Mouse (Mus musculus) MEL (cell line): ENCODE data around the gene Cacna1s. TPM values are rescaled to one million over a fixed set of nuclear protein-coding genes. Genes with fewer than 3 reads are reported as not detected.

Experiments
- DNase-seq: peaks from one replicate; pipeline ENCODE4 v3.0.0; 2011; ENCODE audit warnings: low read depth, low spot score
- H3K27ac ChIP-seq: 2 replicates; pipeline ENCODE4 v1.5.1; 2012; ENCODE audit warnings: low read depth, mild to moderate bottlenecking, control low read depth, low read length, moderate library complexity; ENCODE audit not compliant: control insufficient read depth
- H3K27me3 ChIP-seq, 2 experiments: fragments of 150-350 bp in 1 of 2; sonication (generic) in 1 of 2; 2 replicates each; pipeline ENCODE4 v1.6.1; 2012; ENCODE audit warnings: low read length in 2 of 2, mild to moderate bottlenecking in 2 of 2, improper control_type of control experiment in 1 of 2, moderate library complexity in 1 of 2; ENCODE audit not compliant: insufficient read depth in 2 of 2, control insufficient read depth in 1 of 2
- H3K36me3 ChIP-seq, 2 experiments: 2 replicates each; pipeline ENCODE4 v1.6.1; 2012 to 2014; ENCODE audit warnings: low read length in 2 of 2, improper control_type of control experiment in 1 of 2, inconsistent platforms in 1 of 2, mild to moderate bottlenecking in 1 of 2; ENCODE audit not compliant: insufficient read depth in 2 of 2, control insufficient read depth in 1 of 2
- H3K4me1 ChIP-seq, 2 experiments: fragments of 150-350 bp in 1 of 2; sonication (generic) in 1 of 2; 2 replicates each; pipeline ENCODE4 v1.6.1; 2012; ENCODE audit warnings: low read length in 2 of 2, improper control_type of control experiment in 1 of 2, mild to moderate bottlenecking in 1 of 2; ENCODE audit not compliant: insufficient read depth in 2 of 2, control insufficient read depth in 1 of 2
- H3K4me3 ChIP-seq, 2 experiments: fragments of 150-350 bp in 1 of 2; sonication (generic) in 1 of 2; 2 replicates each; pipeline ENCODE4 v1.5.1; 2012; ENCODE audit warnings: low read depth in 2 of 2, low read length in 2 of 2, mild to moderate bottlenecking in 2 of 2, moderate library complexity in 2 of 2, control low read depth in 1 of 2, improper control_type of control experiment in 1 of 2; ENCODE audit not compliant: control insufficient read depth in 1 of 2, insufficient read depth in 1 of 2
- H3K79me2 ChIP-seq: 2 replicates; pipeline ENCODE4 v1.6.1; 2012; ENCODE audit warnings: mild to moderate bottlenecking, low read length, moderate library complexity; ENCODE audit not compliant: control insufficient read depth, poor library complexity, insufficient read depth
- H3K9ac ChIP-seq: 2 replicates; pipeline ENCODE4 v1.6.1; 2012; ENCODE audit warnings: low read depth, mild to moderate bottlenecking, control low read depth, low read length, moderate library complexity; ENCODE audit not compliant: control insufficient read depth, poor library complexity, severe bottlenecking
- H3K9me3 ChIP-seq: fragments of 150-350 bp; sonication (generic); replicated peaks from 2 replicates; pipeline ENCODE4 v1.6.1; 2012; ENCODE audit warnings: mild to moderate bottlenecking, low read length, improper control_type of control experiment, moderate library complexity; ENCODE audit not compliant: insufficient read depth
- CHD2 ChIP-seq: IDR thresholded peaks from 2 replicates; pipeline ENCODE4 v1.6.1; 2011; ENCODE audit warnings: low read length, improper control_type of control experiment
- CTCF ChIP-seq, 3 experiments: IDR thresholded peaks in 2 of 3; conservative IDR thresholded peaks in 1 of 3; 2 replicates each; pipeline ENCODE4 v1.5.1; 2011 to 2012; ENCODE audit warnings: low read length in 3 of 3, low read depth in 2 of 3, mild to moderate bottlenecking in 2 of 3, improper control_type of control experiment in 1 of 3, inconsistent platforms in 1 of 3, mixed read lengths in 1 of 3, moderate library complexity in 1 of 3; ENCODE audit not compliant: control insufficient read depth in 1 of 3, insufficient read depth in 1 of 3, poor library complexity in 1 of 3, severe bottlenecking in 1 of 3
- ELF1 ChIP-seq: IDR thresholded peaks from 2 replicates; pipeline ENCODE4 v1.6.1; 2014; ENCODE audit warnings: low read depth, mild to moderate bottlenecking, inconsistent platforms, low read length, improper control_type of control experiment, moderate library complexity
- EP300 ChIP-seq, 2 experiments: IDR thresholded peaks; 2 replicates each; pipeline ENCODE4 v1.6.1; 2011; ENCODE audit warnings: improper control_type of control experiment in 2 of 2, low read length in 2 of 2, low read depth in 1 of 2, mild to moderate bottlenecking in 1 of 2
- ETS1 ChIP-seq: IDR thresholded peaks from 2 replicates; pipeline ENCODE4 v1.6.1; 2012; ENCODE audit warnings: low read depth, mild to moderate bottlenecking, inconsistent platforms, low read length, improper control_type of control experiment, moderate library complexity
- HCFC1 ChIP-seq: IDR thresholded peaks from 2 replicates; pipeline ENCODE4 v1.6.1; 2012; ENCODE audit warnings: low read depth, mild to moderate bottlenecking, inconsistent platforms, low read length, improper control_type of control experiment, moderate library complexity
- KAT2A ChIP-seq: conservative IDR thresholded peaks from 2 replicates; pipeline ENCODE4 v1.6.1; 2012; ENCODE audit warnings: low read depth, low read length, improper control_type of control experiment, inconsistent platforms
- MAFK ChIP-seq: IDR thresholded peaks from 2 replicates; pipeline ENCODE4 v1.6.1; 2011; ENCODE audit warnings: low read depth, mild to moderate bottlenecking, low read length, improper control_type of control experiment, borderline replicate concordance
- MAX ChIP-seq: IDR thresholded peaks from 2 replicates; pipeline ENCODE4 v1.6.1; 2011; ENCODE audit warnings: low read length, improper control_type of control experiment
- MAZ ChIP-seq: IDR thresholded peaks from 2 replicates; pipeline ENCODE4 v1.6.1; 2012; ENCODE audit warnings: low read depth, mild to moderate bottlenecking, inconsistent platforms, low read length, improper control_type of control experiment
- MXI1 ChIP-seq: IDR thresholded peaks from 2 replicates; pipeline ENCODE4 v1.6.1; 2011; ENCODE audit warnings: mild to moderate bottlenecking, low read depth, low read length, improper control_type of control experiment
- MYC ChIP-seq: IDR thresholded peaks from 2 replicates; pipeline ENCODE4 v1.6.1; 2011; ENCODE audit warnings: low read depth, mild to moderate bottlenecking, low read length, improper control_type of control experiment, moderate library complexity
- NRF1 ChIP-seq: IDR thresholded peaks from 2 replicates; pipeline ENCODE4 v1.6.1; 2014; ENCODE audit warnings: low read depth, mild to moderate bottlenecking, inconsistent platforms, low read length, improper control_type of control experiment, moderate library complexity; ENCODE audit not compliant: poor library complexity, insufficient read depth, severe bottlenecking
- POLR2A ChIP-seq, 2 experiments: IDR thresholded peaks; 2 replicates each; pipeline ENCODE4 v1.6.1; 2011 to 2012; ENCODE audit warnings: low read length in 2 of 2, mild to moderate bottlenecking in 2 of 2, control low read depth in 1 of 2, improper control_type of control experiment in 1 of 2, low read depth in 1 of 2, moderate library complexity in 1 of 2; ENCODE audit not compliant: control insufficient read depth in 1 of 2, insufficient read depth in 1 of 2, poor library complexity in 1 of 2
- POLR2AphosphoS2 ChIP-seq: IDR thresholded peaks from 2 replicates; pipeline ENCODE4 v1.6.1; 2011; ENCODE audit warnings: low read length, improper control_type of control experiment
- RAD21 ChIP-seq: IDR thresholded peaks from 2 replicates; pipeline ENCODE4 v1.6.1; 2011; ENCODE audit warnings: mild to moderate bottlenecking, low read depth, low read length, improper control_type of control experiment
- SMC3 ChIP-seq: IDR thresholded peaks from 2 replicates; pipeline ENCODE4 v1.6.1; 2011; ENCODE audit warnings: low read depth, low read length, improper control_type of control experiment
- TBP ChIP-seq: IDR thresholded peaks from 2 replicates; pipeline ENCODE4 v1.8.0; 2011; ENCODE audit warnings: low read depth, low read length, improper control_type of control experiment
- USF1 ChIP-seq: IDR thresholded peaks from 2 replicates; pipeline ENCODE4 v1.6.1; 2014; ENCODE audit warnings: low read depth, mild to moderate bottlenecking, inconsistent platforms, low read length, improper control_type of control experiment, moderate library complexity
- USF2 ChIP-seq, 2 experiments: IDR thresholded peaks; 2 replicates each; pipeline ENCODE4 v1.6.1; 2011 to 2012; ENCODE audit warnings: improper control_type of control experiment in 2 of 2, low read length in 2 of 2, borderline replicate concordance in 1 of 2, inconsistent platforms in 1 of 2, low read depth in 1 of 2, mild to moderate bottlenecking in 1 of 2; ENCODE audit not compliant: insufficient read depth in 1 of 2
- polyA plus RNA-seq, 2 experiments: library from polyadenylated mRNA; stranded (reverse) in 1 of 2; unstranded in 1 of 2; fragments of >175 nt in 1 of 2; fragments of >200 nt in 1 of 2; gene quantifications; 2 replicates each; pipeline versions ENCODE4 v1.2.1 to v1.2.4; 2012; ENCODE audit warnings: low replicate concordance in 2 of 2, low read depth in 1 of 2; ENCODE audit not compliant: insufficient read length in 2 of 2, insufficient read depth in 1 of 2, missing spikeins in 1 of 2
- total RNA-seq: library from RNA; depleted of rRNA; stranded (reverse); fragments of 300-350 nt; gene quantifications from 2 replicates; pipeline ENCODE4 v1.2.3, GENCODE M21; 2012

Gene Cacna1s
- total and polyA plus RNA-seq, 3 experiments: not detected

DNA sequence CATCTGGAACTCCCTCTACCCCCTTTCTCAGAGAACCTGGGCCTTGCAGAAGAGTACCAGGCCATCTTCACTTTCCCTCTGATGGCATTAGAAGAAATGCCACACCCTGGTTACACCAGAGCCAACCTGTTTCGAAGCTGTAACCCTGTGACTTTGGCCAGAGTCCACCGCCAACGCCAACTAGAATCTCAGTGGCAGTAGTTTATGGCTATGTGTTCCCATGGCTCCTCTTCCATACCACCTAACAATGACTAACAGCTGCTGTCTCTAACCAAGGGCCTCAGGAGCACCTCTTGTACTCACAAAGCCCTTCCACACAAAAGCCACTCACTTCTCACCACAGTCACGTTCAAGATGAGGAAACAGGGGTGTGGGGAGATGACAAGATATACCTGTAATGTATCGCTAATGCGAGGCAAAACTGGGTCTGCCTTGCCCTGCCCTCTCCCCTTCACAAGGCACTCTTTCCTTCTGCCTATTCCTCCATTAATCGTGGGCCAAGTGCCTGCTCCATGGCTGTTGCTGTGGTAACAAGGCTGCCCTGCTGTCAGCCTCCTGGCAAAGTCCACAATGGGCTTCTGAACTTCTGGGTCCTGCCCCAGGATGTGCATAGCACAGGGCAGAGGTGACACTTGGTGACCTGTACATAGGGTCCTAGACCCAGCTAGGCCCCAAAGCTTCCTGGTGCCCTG is 67.2 kb downstream of the Cacna1s start:
- Histone ChIP-seq H3K4me1 (peaks cover 0 to 10% of the 10 kb centered on the region in 2 experiments; a peak in 2 of 4 replicates), H3K27ac (no peak overlapping the region), H3K9me3 (no peaks in the 10 kb centered on the region), H3K9ac (no peak overlapping the region), H3K36me3 (no peaks in the 10 kb centered on the region; a peak in 1 of 4 replicates), H3K4me3 (no peak overlapping the region), H3K27me3 (no peaks in the 10 kb centered on the region), H3K79me2 (no peaks in the 10 kb centered on the region)
- no peak for DNase-seq
- TF ChIP-seq ELF1 (no peak), TBP (no peak), MYC (no peak), USF1 (no peak), HCFC1 (no peak), CTCF (IDR thresholded peaks at IDR 0.05 in 2 of 3, conservative IDR thresholded peaks at IDR 0.05 in 1 of 3; ENCODE audit: control insufficient read depth in 1 of 3, insufficient read depth in 1 of 3, low read depth in 2 of 3, low read length in 3 of 3, poor library complexity in 1 of 3, severe bottlenecking in 1 of 3) (no peak), MAX (no peak), POLR2AphosphoS2 (no peak), CHD2 (no peak), MXI1 (no peak), RAD21 (no peak), KAT2A (no peak), MAZ (no peak), ETS1 (no peak), MAFK (no peak), POLR2A (IDR thresholded peaks at IDR 0.05; ENCODE audit: control insufficient read depth in 1 of 2, insufficient read depth in 1 of 2, low read depth in 1 of 2, low read length in 2 of 2, poor library complexity in 1 of 2) (no peak), EP300 (IDR thresholded peaks at IDR 0.05; ENCODE audit: low read depth in 1 of 2, low read length in 2 of 2) (no peak), SMC3 (no peak)

DNA sequence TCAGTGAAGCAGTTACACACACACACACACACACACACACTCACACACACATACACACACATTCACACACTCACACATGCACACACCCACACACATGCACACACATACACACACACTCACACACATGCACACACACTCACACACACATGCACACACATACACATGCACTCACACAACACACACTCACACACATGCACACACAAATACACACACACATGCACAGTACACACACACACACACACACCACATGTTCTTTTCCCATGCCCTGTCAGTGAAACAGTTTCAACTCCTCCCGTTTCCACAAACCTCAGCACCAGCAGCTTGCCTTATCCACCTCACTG is 67.7 kb downstream of the Cacna1s start:
- no peaks in the 10 kb centered on the region for H3K9me3 ChIP-seq
- no peak overlapping the region for H3K4me3 ChIP-seq
- no peak for DNase-seq
- H3K27ac ChIP-seq: no peak overlapping the region
- H3K9ac ChIP-seq: no peak overlapping the region
- H3K36me3 ChIP-seq: no peaks in the 10 kb centered on the region; a peak in 1 of 4 replicates
- no peak for TF ChIP-seq NRF1
- TF ChIP-seq USF2 (IDR thresholded peaks at IDR 0.05; ENCODE audit: borderline replicate concordance in 1 of 2, insufficient read depth in 1 of 2, low read depth in 1 of 2, low read length in 2 of 2): no peak
- TF ChIP-seq ETS1: 0 out of 2 replicates have a peak, but pooled peaks have one; percentile 8
- no peaks in the 10 kb centered on the region for H3K27me3 ChIP-seq
- no peaks in the 10 kb centered on the region for H3K79me2 ChIP-seq
- peaks cover 0 to 10% of the 10 kb centered on the region in 2 experiments; a peak in 2 of 4 replicates for H3K4me1 ChIP-seq
